Mouse (Mus musculus): ENCODE results near the gene Rcan2. TPM values are rescaled to one million over a fixed set of nuclear protein-coding genes. Genes with fewer than 3 reads are reported as not detected.
A peak's percentile ranks its signal among the peaks of the same experiment; 100 is the strongest.

Gene Rcan2
- polyA plus RNA-seq, 1 experiment from 2014 or later, result 56.1 TPM

- H3K9ac ChIP-seq, result no peak overlapping the region
- H3K27me3 ChIP-seq, result no peaks in the 10 kb centered on the region
- no peaks in the 10 kb centered on the region for H3K36me3 ChIP-seq
- H3K9me3 ChIP-seq (replicated peaks), result no peaks in the 10 kb centered on the region
- no peak overlapping the region for H3K4me2 ChIP-seq
- H3K27ac ChIP-seq, result no peak overlapping the region
- H3K4me1 ChIP-seq (replicated peaks), result peaks cover 2% of the 10 kb centered on the region; the same call in 1 of the 2 replicates
- no peak overlapping the region for H3K4me3 ChIP-seq
- no peak for ATAC-seq (replicated peaks; ENCODE audit: insufficient number of reproducible peaks, insufficient read depth, low FRiP score, low read depth)
- WGBS, result 70% methylated on average over 1 of the region's 1 CpGs
Observed at GRCm38 (mm10) chr17:43982505-43982904, 181.4 kb downstream of the Rcan2 start.

- H3K27ac ChIP-seq, result no peak overlapping the region; the same call in 1 of the 2 replicates
Observed at GRCm38 (mm10) chr17:43989334-43989945, 188.3 kb downstream of the Rcan2 start.

DNA sequence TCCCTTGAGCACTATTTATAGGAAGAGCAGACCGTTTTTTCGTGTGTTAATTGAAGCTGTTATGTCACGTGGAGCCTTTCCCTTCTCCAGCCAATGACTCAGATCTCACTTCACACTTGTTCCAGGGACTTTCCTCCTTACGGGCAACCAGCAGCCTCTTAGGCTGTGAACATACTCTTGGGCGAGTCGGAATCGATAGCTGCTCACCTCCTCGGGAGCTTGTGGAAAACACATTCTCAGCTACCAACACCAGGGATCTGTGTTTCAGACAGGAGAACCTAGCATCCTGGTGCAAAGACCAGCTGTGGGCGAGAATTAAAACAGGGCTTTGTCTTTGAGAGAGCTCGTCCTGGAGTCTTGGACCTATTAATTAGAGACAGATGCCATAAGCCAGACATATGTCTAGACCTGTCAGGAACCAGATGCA, 189.8 kb downstream of the Rcan2 start:
- 45% methylated on average over 10 of the region's 10 CpGs for WGBS
- 0 out of 2 replicates have a peak overlapping the region, but pooled peaks have one; percentile 47 for H3K27ac ChIP-seq
- no peak overlapping the region for H3K9ac ChIP-seq

More at GRCm38 (mm10) chr17:43989334-43989945, 188.3 kb downstream of the Rcan2 start:
- WGBS, result 45% methylated on average over 5 of the region's 5 CpGs
- H3K9me3 ChIP-seq (replicated peaks), result no peaks in the 10 kb centered on the region
- ATAC-seq (replicated peaks; ENCODE audit: insufficient number of reproducible peaks, insufficient read depth, low FRiP score, low read depth), result no peak
- H3K4me1 ChIP-seq (replicated peaks), result peaks cover 33% of the 10 kb centered on the region
- H3K4me3 ChIP-seq, result no peak overlapping the region
- no peaks in the 10 kb centered on the region for H3K36me3 ChIP-seq
- no peak overlapping the region for H3K9ac ChIP-seq
- no peaks in the 10 kb centered on the region for H3K27me3 ChIP-seq
- H3K4me2 ChIP-seq, result no peak overlapping the region

DNA sequence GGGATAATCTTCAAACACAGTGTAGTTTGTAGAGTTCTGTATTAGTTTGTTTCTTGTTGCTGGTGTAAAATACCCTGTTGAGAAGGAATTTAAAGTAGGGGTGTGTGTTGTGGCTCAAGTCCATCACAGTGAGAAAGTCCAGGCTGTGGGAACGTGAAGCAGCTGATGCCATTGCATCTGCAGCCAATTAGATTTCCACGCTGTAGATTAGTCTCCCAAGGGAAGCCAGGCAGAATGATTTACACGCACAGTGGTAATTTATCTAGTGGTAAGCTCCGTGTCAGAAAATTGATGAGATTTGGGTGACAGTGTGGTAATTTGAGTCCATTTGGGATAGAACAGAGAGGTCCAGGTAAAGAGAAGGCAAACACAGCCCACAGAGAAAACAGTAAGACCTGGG, 192.9 kb downstream of the Rcan2 start:
- Histone ChIP-seq H3K4me1 (replicated peaks) (peaks cover 39% of the 10 kb centered on the region), H3K9me3 (replicated peaks) (no peaks in the 10 kb centered on the region), H3K4me2 (no peak overlapping the region), H3K27me3 (no peaks in the 10 kb centered on the region), H3K27ac (no peak overlapping the region), H3K4me3 (no peak overlapping the region), H3K36me3 (no peaks in the 10 kb centered on the region), H3K9ac (no peak overlapping the region)
- WGBS, result 26% methylated on average over 4 of the region's 4 CpGs
- ATAC-seq (replicated peaks; ENCODE audit: insufficient number of reproducible peaks, insufficient read depth, low FRiP score, low read depth), result no peak

More for the DNA sequence above, 189.8 kb downstream of the Rcan2 start:
- Histone ChIP-seq H3K36me3 (no peaks in the 10 kb centered on the region), H3K9me3 (replicated peaks) (no peaks in the 10 kb centered on the region), H3K27me3 (no peaks in the 10 kb centered on the region), H3K4me2 (no peak overlapping the region), H3K4me1 (replicated peaks) (peaks cover 33% of the 10 kb centered on the region), H3K4me3 (no peak overlapping the region)
- no peak for ATAC-seq (replicated peaks; ENCODE audit: insufficient number of reproducible peaks, insufficient read depth, low FRiP score, low read depth)

- H3K9ac ChIP-seq, result no peak overlapping the region
- WGBS, result 31% methylated on average over 7 of the region's 7 CpGs
- H3K9me3 ChIP-seq (replicated peaks), result no peaks in the 10 kb centered on the region
- H3K4me1 ChIP-seq (replicated peaks), result peaks cover 22% of the 10 kb centered on the region
- H3K4me3 ChIP-seq, result no peak overlapping the region
- H3K27me3 ChIP-seq, result no peaks in the 10 kb centered on the region
- H3K4me2 ChIP-seq, result no peak overlapping the region
- no peak for ATAC-seq (replicated peaks; ENCODE audit: insufficient number of reproducible peaks, insufficient read depth, low FRiP score, low read depth)
- no peak overlapping the region for H3K27ac ChIP-seq
- no peaks in the 10 kb centered on the region for H3K36me3 ChIP-seq
Observed at GRCm38 (mm10) chr17:43997514-43997913, 196.4 kb downstream of the Rcan2 start.

DNA sequence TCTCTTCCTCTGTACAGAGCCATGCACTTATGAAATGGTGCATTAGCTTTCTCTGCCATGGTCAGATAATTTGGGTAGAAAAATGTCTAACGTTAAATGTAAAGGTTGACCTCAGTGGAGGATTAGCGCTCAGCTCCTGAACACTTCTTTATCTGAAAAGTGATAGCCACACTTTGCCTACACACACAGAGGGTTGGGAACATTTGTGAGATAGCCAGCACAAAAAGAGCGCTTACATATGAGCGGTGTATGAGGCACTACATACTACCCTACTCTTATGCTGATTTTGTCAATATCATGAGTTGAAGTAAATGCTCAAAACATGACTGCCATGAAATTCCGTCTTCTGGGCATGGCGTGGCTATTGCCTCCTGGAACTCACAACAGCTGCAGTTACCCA, 196.9 kb downstream of the Rcan2 start:
- Histone ChIP-seq H3K4me3 (no peak overlapping the region), H3K4me2 (no peak overlapping the region), H3K27ac (no peak overlapping the region), H3K4me1 (replicated peaks) (peaks cover 19% of the 10 kb centered on the region), H3K36me3 (no peaks in the 10 kb centered on the region), H3K9ac (no peak overlapping the region), H3K27me3 (no peaks in the 10 kb centered on the region), H3K9me3 (replicated peaks) (no peaks in the 10 kb centered on the region)
- ATAC-seq (replicated peaks; ENCODE audit: insufficient number of reproducible peaks, insufficient read depth, low FRiP score, low read depth), result no peak
- 75% methylated on average over 6 of the region's 6 CpGs for WGBS

DNA sequence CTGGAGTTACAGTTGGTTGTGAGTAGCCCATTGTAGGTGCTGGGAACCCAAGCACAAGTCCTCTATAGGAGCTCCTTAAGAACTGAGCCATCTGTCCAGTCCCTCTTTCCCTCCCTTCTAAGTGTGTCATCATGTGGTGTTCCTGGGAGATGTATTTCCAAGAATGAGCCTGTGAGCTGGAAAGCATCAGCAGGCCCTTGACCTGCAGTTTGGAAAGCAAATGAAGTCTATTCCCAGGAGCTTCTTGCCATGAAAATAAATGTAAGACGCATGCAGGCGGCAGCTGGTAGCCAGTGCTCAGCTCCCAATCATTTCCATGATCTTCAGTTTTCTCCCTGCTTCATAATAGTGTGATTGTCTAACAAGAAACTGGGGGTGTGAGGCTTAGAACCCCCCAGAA, 203.2 kb downstream of the Rcan2 start:
- Histone ChIP-seq H3K4me1 (replicated peaks) (0 out of 2 replicates have a peak, but pooled peaks cover 3% of the 10 kb centered on the region), H3K36me3 (no peaks in the 10 kb centered on the region), H3K27me3 (no peaks in the 10 kb centered on the region), H3K4me2 (no peak overlapping the region), H3K9me3 (replicated peaks) (no peaks in the 10 kb centered on the region), H3K4me3 (no peak overlapping the region), H3K27ac (no peak overlapping the region), H3K9ac (no peak overlapping the region)
- no peak for ATAC-seq (replicated peaks; ENCODE audit: insufficient number of reproducible peaks, insufficient read depth, low FRiP score, low read depth)
- 85% methylated on average over 2 of the region's 2 CpGs for WGBS

DNA sequence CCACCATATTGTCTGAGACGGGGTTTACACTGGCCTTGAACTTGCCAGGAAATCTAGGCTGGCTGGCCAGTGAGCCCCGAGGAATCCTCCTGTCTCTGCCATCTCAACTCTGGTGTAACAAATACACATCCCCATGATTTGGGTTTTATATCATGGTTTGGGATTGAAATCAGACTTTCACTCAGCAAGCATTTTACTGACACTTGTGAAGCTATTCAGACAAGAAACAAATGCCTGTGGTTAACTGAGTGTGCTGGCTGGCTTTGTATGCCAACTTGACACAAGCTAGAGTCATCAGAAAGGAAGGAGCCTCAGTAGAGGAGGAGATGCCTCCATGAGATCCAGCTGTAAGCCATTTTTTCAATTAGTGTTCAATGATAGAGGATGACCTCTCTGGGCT, 206.3 kb downstream of the Rcan2 start:
- Histone ChIP-seq H3K9me3 (replicated peaks) (no peaks in the 10 kb centered on the region), H3K36me3 (no peaks in the 10 kb centered on the region), H3K27me3 (no peaks in the 10 kb centered on the region), H3K4me1 (replicated peaks) (0 out of 2 replicates have a peak, but pooled peaks cover 3% of the 10 kb centered on the region), H3K27ac (no peak overlapping the region), H3K4me2 (no peak overlapping the region), H3K4me3 (no peak overlapping the region), H3K9ac (no peak overlapping the region)
- no peak for ATAC-seq (replicated peaks; ENCODE audit: insufficient number of reproducible peaks, insufficient read depth, low FRiP score, low read depth)
- WGBS, result 89% methylated on average over 2 of the region's 2 CpGs

DNA sequence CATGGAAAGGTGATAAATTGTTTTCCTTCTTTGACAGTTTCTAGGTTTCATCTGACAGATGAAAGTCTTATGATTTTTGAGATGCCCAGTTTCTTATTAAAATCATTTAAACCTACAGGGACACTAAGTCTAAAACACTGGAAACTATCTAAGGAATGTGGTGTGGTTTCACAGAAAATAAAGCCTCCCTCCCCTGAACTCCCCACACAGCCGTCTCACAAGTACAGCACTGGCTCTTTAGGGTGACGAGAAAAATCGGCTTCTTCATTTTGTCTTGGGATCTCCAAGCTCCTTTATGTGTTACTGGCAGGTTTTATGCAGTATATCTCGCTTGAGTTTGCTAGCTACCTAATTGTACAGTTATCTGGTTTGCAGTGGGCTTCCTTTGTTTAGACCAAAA, 210.8 kb downstream of the Rcan2 start:
- no peak for ATAC-seq (replicated peaks; ENCODE audit: insufficient number of reproducible peaks, insufficient read depth, low FRiP score, low read depth)
- WGBS, result 48% methylated on average over 4 of the region's 4 CpGs
- H3K27ac ChIP-seq, result no peak overlapping the region
- no peaks in the 10 kb centered on the region for H3K36me3 ChIP-seq
- H3K27me3 ChIP-seq, result no peaks in the 10 kb centered on the region
- H3K9ac ChIP-seq, result no peak overlapping the region
- no peak overlapping the region for H3K4me3 ChIP-seq
- H3K4me2 ChIP-seq, result no peak overlapping the region
- no peaks in the 10 kb centered on the region for H3K9me3 ChIP-seq (replicated peaks)
- H3K4me1 ChIP-seq (replicated peaks), result no peaks in the 10 kb centered on the region

- no peaks in the 10 kb centered on the region for H3K27me3 ChIP-seq
- 71% methylated on average over 4 of the region's 4 CpGs for WGBS
- H3K9ac ChIP-seq, result no peak overlapping the region
- H3K4me2 ChIP-seq, result no peak overlapping the region
- no peaks in the 10 kb centered on the region for H3K4me1 ChIP-seq (replicated peaks)
- no peak overlapping the region for H3K27ac ChIP-seq
- no peaks in the 10 kb centered on the region; the same call in 1 of the 2 replicates for H3K36me3 ChIP-seq
- no peaks in the 10 kb centered on the region for H3K9me3 ChIP-seq (replicated peaks)
- H3K4me3 ChIP-seq, result no peak overlapping the region
- no peak for ATAC-seq (replicated peaks; ENCODE audit: insufficient number of reproducible peaks, insufficient read depth, low FRiP score, low read depth)
Observed at GRCm38 (mm10) chr17:44013756-44014510, 212.8 kb downstream of the Rcan2 start.

DNA sequence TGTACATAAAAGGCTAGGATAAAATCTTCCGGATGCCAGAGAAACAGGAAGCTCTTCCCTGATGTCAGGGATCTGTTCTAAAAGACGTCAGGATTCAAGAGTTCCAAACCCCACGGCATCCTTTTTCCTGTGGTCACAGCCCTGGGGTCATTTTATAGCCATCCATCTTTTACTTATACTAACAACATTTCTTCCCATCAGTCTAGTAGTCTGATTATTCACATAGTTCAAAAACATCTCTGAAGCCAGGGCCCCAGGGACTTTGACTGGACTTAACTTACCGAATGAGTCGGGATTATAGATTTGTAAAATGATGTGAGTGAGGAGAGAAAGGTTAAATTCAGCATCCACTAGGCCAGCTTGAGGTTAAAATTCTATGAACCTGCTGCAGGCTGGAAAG, 215.2 kb downstream of the Rcan2 start:
- Histone ChIP-seq H3K27ac (no peak overlapping the region), H3K4me2 (no peak overlapping the region), H3K4me1 (replicated peaks) (peaks cover 12% of the 10 kb centered on the region), H3K9me3 (replicated peaks) (no peaks in the 10 kb centered on the region), H3K9ac (no peak overlapping the region), H3K36me3 (no peaks in the 10 kb centered on the region; the same call in 1 of the 2 replicates), H3K27me3 (no peaks in the 10 kb centered on the region), H3K4me3 (no peak overlapping the region)
- 68% methylated on average over 5 of the region's 5 CpGs for WGBS
- ATAC-seq (replicated peaks; ENCODE audit: insufficient number of reproducible peaks, insufficient read depth, low FRiP score, low read depth), result no peak

All from heart, embryonic 15.5 days (tissue).